Mouse (Mus musculus) embryonic facial prominence, embryonic 10.5 days (tissue): ENCODE measurements around the gene Sox9. TPM values are rescaled to one million over a fixed set of nuclear protein-coding genes. Genes with fewer than 3 reads are reported as not detected.

Source experiments
- DNase-seq: peaks from one replicate; pipeline ENCODE4 v3.0.0-alpha.2; 2017; ENCODE audit warnings: low spot score
- H3K27ac ChIP-seq: fragments of 300-500 bp; sonication (generic); replicated peaks from 2 replicates; pipeline ENCODE4 v1.5.1; 2016; ENCODE audit warnings: mild to moderate bottlenecking
- H3K27me3 ChIP-seq: fragments of 300-500 bp; sonication (generic); replicated peaks from 2 replicates; pipeline ENCODE4 v1.6.1; 2016; ENCODE audit warnings: low read depth, mild to moderate bottlenecking; ENCODE audit not compliant: poor library complexity, severe bottlenecking
- H3K36me3 ChIP-seq: fragments of 300-500 bp; sonication (generic); replicated peaks from 2 replicates; pipeline ENCODE4 v1.6.1; 2016; ENCODE audit warnings: mild to moderate bottlenecking, moderate library complexity
- H3K4me1 ChIP-seq: fragments of 300-500 bp; sonication (generic); 2 replicates; pipeline ENCODE4 v1.6.1; 2016
- H3K4me3 ChIP-seq: fragments of 300-500 bp; sonication (generic); 2 replicates; pipeline ENCODE4 v1.5.1; 2016; ENCODE audit warnings: mild to moderate bottlenecking, moderate library complexity
- H3K9me3 ChIP-seq: fragments of 300-500 bp; sonication (generic); 2 replicates; pipeline ENCODE4 v1.6.1; 2016; ENCODE audit warnings: mild to moderate bottlenecking
- WGBS: fragments of 180-500 bp; shearing (Covaris S2); methylation state at CpG from one replicate; pipeline ENCODE4 v1.1.7; 2016; 5-methylcytosine and 5-hydroxymethylcytosine counted together
- polyA plus RNA-seq: library from polyadenylated mRNA; unstranded; fragments of >200 nt; fragmentation: Nextera tagmentation; extraction: Ambion mirVana; gene quantifications from 2 replicates; pipeline ENCODE4 v1.2.1, GENCODE M21; 2016

The Sox9 gene
- 108 and 112 TPM in 2 replicates for polyA plus RNA-seq

DNA sequence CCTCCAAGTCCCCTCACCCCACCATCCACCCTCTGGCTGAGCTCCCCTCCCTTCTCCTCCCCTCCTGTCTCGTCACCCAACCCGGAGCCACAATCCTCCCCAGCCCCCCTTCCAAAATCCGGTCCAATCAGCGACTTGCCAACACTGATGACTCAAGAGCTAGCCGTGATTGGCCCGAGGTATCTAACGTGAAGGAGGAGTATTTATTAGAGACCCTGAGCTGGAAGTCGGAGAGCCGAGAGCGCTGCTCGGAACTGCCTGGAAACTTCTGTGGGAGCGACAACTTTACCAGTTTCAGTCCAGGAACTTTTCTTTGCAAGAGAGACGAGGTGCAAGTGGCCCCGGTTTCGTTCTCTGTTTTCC lies at the start of gene Sox9:
Gene Sox9 (plus strand): TSS at position 231 of the 363 bp plus-strand sequence.
- DNase-seq: peak; percentile 94
- Histone ChIP-seq H3K36me3 (peaks cover 21% of the 10 kb centered on the region), H3K9me3 (no peaks in the 10 kb centered on the region), H3K4me1 (peaks cover 80% of the 10 kb centered on the region), H3K27ac (peak within 1 kb of the TSS; percentile 94), H3K4me3 (peak within 1 kb of the TSS; percentile 93), H3K27me3 (peaks cover 31% of the 10 kb centered on the region)
- under 1% methylated on average over 15 of the region's 15 CpGs for WGBS

DNA sequence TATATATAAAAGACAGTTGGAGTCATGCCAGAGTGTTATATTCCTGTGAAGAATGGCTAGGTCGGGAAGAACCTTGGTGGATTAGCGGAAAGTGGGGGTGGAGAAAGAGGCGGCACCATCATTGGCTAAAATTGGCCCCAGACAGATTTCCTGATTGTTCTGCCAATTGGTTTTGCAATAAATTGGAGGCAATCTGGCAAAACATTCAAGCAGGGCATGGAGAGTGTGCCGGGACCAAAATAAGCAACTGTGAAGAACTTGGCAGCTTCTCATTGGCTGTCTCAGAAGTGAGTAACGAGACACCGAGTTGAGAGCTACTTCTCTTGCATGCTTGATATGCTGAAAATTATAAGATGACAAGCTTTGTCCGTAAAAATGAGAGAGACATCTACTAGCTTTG lies 49.6 kb upstream of the Sox9 start:
- Histone ChIP-seq H3K4me1 (peaks cover 31% of the 10 kb centered on the region), H3K9me3 (no peaks in the 10 kb centered on the region), H3K36me3 (no peaks in the 10 kb centered on the region), H3K27ac (no peak overlapping the region), H3K27me3 (no peaks in the 10 kb centered on the region), H3K4me3 (no peak overlapping the region)
- DNase-seq: no peak
- 87% methylated on average over 7 of the region's 7 CpGs for WGBS

DNA sequence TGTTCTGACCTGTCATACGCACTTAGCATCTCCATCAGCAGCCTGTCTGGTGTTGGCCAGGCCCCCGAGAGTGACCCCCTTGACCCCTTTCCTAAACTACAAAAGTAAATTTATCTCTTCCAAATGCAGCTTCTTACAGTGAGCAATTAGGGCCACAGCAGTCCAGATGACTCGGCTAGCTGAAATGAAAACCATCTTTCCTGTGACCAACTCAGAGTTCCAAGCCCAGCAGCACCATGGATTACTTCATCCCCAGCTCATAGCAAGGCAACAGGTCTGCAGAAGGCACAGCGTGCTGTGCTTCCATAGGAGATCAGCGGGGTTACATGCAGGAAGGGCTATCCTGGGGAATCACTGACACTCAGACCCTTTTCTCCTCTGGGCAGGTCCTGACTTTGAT lies 45.0 kb upstream of the Sox9 start:
- 46% methylated on average over 5 of the region's 5 CpGs for WGBS
- Histone ChIP-seq H3K4me1 (peaks cover 18% of the 10 kb centered on the region), H3K27ac (no peak overlapping the region), H3K36me3 (no peaks in the 10 kb centered on the region), H3K4me3 (no peak overlapping the region), H3K9me3 (no peaks in the 10 kb centered on the region), H3K27me3 (no peaks in the 10 kb centered on the region)
- DNase-seq: peak; percentile 67

DNA sequence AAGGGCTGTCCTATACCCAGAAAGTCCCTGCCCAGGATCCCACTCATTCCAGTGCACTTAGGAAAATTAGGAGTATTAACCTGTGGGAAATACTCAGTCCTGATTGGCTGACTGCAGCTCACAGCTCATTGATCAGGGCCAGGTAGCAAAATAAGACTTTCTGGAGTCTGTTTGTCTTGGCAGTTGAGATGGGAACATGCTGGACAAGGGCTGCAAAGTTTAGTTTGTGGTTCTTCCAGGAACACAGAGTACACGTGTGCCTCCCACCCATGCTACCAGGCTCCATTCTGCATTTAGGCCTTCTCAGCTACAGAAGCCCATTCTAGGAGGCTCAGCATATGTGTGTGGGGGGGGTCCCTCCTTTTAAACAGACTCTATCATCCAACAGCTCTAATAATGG lies 42.3 kb upstream of the Sox9 start:
- no peak overlapping the region for H3K4me3 ChIP-seq
- no peak overlapping the region for H3K27ac ChIP-seq
- no peaks in the 10 kb centered on the region for H3K9me3 ChIP-seq
- no peaks in the 10 kb centered on the region for H3K36me3 ChIP-seq
- no peak for DNase-seq
- peaks cover 18% of the 10 kb centered on the region for H3K4me1 ChIP-seq
- no peaks in the 10 kb centered on the region for H3K27me3 ChIP-seq
- 93% methylated on average over 1 of the region's 1 CpGs for WGBS

DNA sequence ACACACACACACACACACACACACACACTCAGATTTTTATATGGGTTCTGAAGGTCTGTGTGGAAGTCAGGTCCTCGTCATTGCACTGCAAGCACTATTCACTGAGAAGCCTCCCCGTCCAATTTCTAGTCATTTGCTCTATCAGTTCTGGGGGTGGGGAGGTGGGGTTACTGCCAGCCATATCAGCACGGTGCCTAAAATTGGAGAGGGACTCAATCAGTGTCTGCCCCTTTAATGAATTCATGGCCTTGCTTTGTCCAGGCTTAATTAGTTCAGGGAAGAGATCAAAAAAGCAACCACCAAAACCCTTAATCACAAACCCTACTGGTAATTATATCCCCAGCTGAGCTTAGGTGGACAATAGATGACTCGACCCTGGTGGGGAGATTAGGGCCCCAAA lies 25.5 kb upstream of the Sox9 start:
- Histone ChIP-seq H3K36me3 (no peaks in the 10 kb centered on the region), H3K4me1 (peaks cover 26% of the 10 kb centered on the region), H3K4me3 (no peak overlapping the region), H3K27ac (no peak overlapping the region), H3K9me3 (no peaks in the 10 kb centered on the region), H3K27me3 (peaks cover 25% of the 10 kb centered on the region)
- 23% methylated on average over 4 of the region's 4 CpGs for WGBS
- no peak for DNase-seq

DNA sequence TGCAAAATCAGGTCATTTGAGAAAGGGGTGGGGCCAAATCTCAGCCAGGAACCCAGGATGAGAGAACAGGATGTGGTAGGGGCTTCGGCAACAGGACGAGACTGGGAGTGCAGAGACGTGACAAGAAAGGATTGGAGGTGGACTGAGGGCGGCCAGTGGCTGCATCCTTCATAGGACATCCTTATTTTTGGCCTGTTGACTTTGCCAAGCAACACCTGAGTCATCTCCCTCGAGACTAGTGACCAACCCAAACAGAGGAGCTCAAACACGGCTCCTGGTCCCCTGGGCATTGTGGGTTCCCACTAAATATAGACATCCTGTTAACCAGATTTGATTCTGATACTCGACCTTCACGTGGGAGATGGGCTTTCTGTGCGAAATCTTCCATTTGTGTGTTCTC lies 24.0 kb upstream of the Sox9 start:
- H3K36me3 ChIP-seq: no peaks in the 10 kb centered on the region
- H3K9me3 ChIP-seq: no peaks in the 10 kb centered on the region
- H3K4me1 ChIP-seq: peaks cover 24% of the 10 kb centered on the region
- WGBS: 70% methylated on average over 9 of the region's 9 CpGs
- H3K27me3 ChIP-seq: peaks cover 25% of the 10 kb centered on the region
- no peak overlapping the region for H3K4me3 ChIP-seq
- no peak overlapping the region for H3K27ac ChIP-seq
- no peak for DNase-seq

GRCm38 (mm10) chr11:112766956-112767355 lies 15.1 kb upstream of the Sox9 start:
- H3K27ac ChIP-seq: no peak overlapping the region
- H3K4me1 ChIP-seq: peaks cover 4% of the 10 kb centered on the region; the same call in 1 of the 2 replicates
- WGBS: 91% methylated on average over 4 of the region's 4 CpGs
- H3K27me3 ChIP-seq: 0 out of 2 replicates have a peak, but pooled peaks cover 5% of the 10 kb centered on the region
- no peak overlapping the region for H3K4me3 ChIP-seq
- no peaks in the 10 kb centered on the region for H3K36me3 ChIP-seq
- no peaks in the 10 kb centered on the region for H3K9me3 ChIP-seq
- DNase-seq: no peak

GRCm38 (mm10) chr11:112767531-112768041 lies 14.4 kb upstream of the Sox9 start:
- no peak overlapping the region for H3K4me3 ChIP-seq

DNA sequence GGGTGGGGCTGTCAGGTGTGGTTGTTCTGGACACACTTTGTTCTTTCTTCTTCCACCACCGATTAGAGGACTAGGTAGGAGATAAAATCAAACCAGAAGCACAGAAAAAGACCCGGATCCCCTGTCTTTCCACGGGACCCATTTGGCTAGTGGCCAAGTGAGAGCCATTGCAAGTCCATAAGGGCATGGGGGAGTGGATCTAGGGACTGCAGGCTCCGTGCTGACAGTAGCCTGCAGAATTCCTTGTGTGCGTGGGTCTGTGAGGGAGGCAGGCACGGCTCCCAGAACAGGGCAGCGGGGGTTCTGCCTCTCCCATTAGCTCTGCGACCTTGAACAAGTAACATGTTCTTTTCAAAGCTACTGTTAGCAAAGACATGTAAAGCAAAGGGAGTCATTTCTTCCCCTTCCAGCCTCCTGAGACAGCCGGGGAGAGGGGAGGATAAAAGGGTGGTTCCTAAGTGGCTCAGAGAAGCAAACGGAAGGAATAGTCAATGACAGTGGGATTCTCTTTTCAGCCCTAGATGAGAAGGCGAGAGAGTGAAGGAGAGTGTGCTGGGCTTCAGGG lies 9.2 kb upstream of the Sox9 start:
- no peaks in the 10 kb centered on the region for H3K9me3 ChIP-seq
- H3K4me3 ChIP-seq: no peak overlapping the region
- 65% methylated on average over 11 of the region's 11 CpGs for WGBS
- peaks cover 25% of the 10 kb centered on the region for H3K4me1 ChIP-seq
- H3K27me3 ChIP-seq: peaks cover 44% of the 10 kb centered on the region
- H3K27ac ChIP-seq: peak overlapping the region; percentile 10
- H3K36me3 ChIP-seq: no peaks in the 10 kb centered on the region
- DNase-seq: no peak

More at GRCm38 (mm10) chr11:112767531-112768041, 14.4 kb upstream of the Sox9 start:
- H3K36me3 ChIP-seq: no peaks in the 10 kb centered on the region
- peaks cover 7% of the 10 kb centered on the region; the same call in 1 of the 2 replicates for H3K27me3 ChIP-seq
- no peaks in the 10 kb centered on the region for H3K9me3 ChIP-seq
- H3K27ac ChIP-seq: no peak overlapping the region
- DNase-seq: no peak
- peaks cover 4% of the 10 kb centered on the region; the same call in 1 of the 2 replicates for H3K4me1 ChIP-seq
- 84% methylated on average over 15 of the region's 15 CpGs for WGBS

DNA sequence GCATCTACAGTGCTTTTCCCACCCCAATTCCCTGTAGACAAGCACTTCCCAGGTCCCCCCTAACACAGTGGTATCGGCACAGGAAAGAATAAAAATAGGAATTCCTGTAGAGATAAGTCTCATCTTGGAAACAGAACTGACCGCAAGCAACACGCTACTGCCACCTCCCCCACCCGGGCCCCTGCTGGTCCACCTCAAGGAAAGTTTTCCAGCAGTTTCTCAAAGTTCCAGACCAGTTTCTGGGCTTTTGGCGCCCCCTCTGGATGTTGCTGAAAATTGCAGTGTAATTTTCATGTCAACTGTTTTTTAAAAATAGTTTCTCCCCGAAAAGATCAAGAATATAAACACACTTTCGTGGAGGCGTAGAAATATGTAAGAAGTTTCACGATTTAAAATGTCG lies 2.3 kb upstream of the Sox9 start:
- Histone ChIP-seq H3K27me3 (peaks cover 53% of the 10 kb centered on the region), H3K4me1 (peaks cover 62% of the 10 kb centered on the region), H3K4me3 (no peak overlapping the region), H3K9me3 (no peaks in the 10 kb centered on the region), H3K36me3 (peaks cover 11% of the 10 kb centered on the region), H3K27ac (no peak overlapping the region; the same call in 1 of the 2 replicates)
- WGBS: under 1% methylated on average over 10 of the region's 10 CpGs
- DNase-seq: peak; percentile 81

DNA sequence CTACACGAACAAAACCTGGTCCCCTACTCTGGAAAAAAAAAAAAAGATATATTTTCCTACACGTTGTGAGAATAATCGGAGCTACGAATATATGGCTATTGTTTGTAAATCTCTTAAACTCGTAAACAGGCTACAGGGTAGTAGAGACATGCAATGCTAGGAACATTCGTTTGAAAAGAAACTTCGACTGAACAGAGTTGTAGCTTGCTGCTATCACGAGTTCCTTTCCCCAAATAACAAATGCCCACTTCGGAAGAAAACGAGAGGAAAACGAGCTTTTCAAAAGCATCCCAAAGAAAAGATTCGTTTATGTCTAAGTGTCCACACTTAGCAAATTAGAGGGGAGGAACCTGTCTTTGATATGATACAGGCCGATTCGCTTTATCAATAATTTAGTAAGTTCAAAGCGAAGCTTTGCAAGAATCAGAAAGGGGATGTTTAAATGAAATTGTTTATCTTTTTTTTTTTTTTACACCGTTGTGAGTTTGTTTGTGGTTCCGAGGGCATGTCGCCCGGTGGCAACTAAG lies 1.6 kb upstream of the Sox9 start:
- Histone ChIP-seq H3K4me1 (peaks cover 69% of the 10 kb centered on the region), H3K4me3 (peak overlapping the region; percentile 93), H3K36me3 (peaks cover 18% of the 10 kb centered on the region), H3K27ac (peak overlapping the region; percentile 94; the same call in 1 of the 2 replicates), H3K27me3 (peaks cover 47% of the 10 kb centered on the region), H3K9me3 (no peaks in the 10 kb centered on the region)
- DNase-seq: no peak
- 5% methylated on average over 19 of the region's 19 CpGs for WGBS

GRCm38 (mm10) chr11:112781035-112781911 lies 751 bp upstream of the Sox9 start:
- peaks cover 21% of the 10 kb centered on the region for H3K36me3 ChIP-seq

More at GRCm38 (mm10) chr11:112781035-112781911, 751 bp upstream of the Sox9 start:
- under 1% methylated on average over 49 of the region's 49 CpGs for WGBS
- Histone ChIP-seq H3K27me3 (peaks cover 38% of the 10 kb centered on the region), H3K4me1 (peaks cover 75% of the 10 kb centered on the region), H3K4me3 (peak overlapping the region; percentile 93), H3K9me3 (no peaks in the 10 kb centered on the region), H3K27ac (peak overlapping the region; percentile 94)
- peak; percentile 74 for DNase-seq
